Mouse (Mus musculus) ZHBTc4 (cell line): ENCODE data around the gene 1700084M14Rik.
"Not testable (repeated sequence)": the region's sequence is repeated elsewhere in the genome, so short reads cannot be mapped to it uniquely, and the experiment has no call there.

ENCODE experiments used
- DNase-seq: peaks from one replicate; pipeline ENCODE4 v3.0.0-alpha.2; 2011; ENCODE audit warnings: low read depth, low spot score

The 1700084M14Rik gene

GRCm38 (mm10) chrX:91575811-91576210, at the start of gene 1700084M14Rik:
Gene 1700084M14Rik, minus strand, starts transcription at chrX:91575911.
- DNase-seq, result not testable (repeated sequence)
